Mouse (Mus musculus): ENCODE data around the gene E330021D16Rik. TPM values are rescaled to one million over a fixed set of nuclear protein-coding genes. Genes with fewer than 3 reads are reported as not detected.

The E330021D16Rik gene
- polyA plus RNA-seq (2014; fragmentation: Nextera tagmentation; extraction: Ambion mirVana), result not detected in 2 replicates

DNA sequence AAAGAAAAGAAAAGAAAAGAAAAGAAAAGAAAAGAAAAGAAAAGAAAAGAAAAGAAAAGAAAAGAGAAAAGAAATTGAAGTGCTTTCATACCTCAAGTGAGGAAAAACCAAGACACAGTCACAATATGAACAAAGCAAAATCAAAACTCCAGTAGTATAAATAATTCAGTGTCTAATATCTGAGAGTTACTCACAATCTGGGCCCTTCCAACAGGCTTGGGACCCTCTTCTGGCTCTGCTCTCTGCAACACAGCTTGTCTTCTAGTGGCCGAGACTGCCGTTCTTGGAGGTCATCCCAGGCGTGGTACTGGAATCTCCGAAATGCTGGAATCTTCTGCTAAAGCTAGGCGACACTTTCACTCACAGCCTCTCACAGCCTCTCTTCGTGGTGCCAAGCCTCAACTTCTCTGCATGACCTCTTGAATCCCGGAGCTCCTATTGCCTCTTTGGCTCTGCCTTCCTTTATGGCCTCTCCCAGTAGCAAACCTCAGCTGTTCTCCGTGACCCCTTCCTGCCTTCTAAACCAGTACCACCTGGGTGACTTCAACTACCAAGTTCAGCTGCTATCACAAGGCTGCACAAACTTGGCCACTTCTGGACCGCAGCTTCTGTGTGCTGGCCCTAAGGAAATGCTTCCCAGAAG is at the start of gene E330021D16Rik:
E330021D16Rik (minus strand) TSS at position 437 of the 643 bp plus-strand sequence.
- Histone ChIP-seq H3K9me3 (ENCODE audit: low read depth, low read length) (no peaks in the 10 kb centered on the region), H3K4me1 (ENCODE audit: insufficient read depth) (no peaks in the 10 kb centered on the region), H3K27ac (ENCODE audit: low read depth) (no peak within 1 kb of the TSS), H3K27me3 (ENCODE audit: insufficient read depth, low read length) (no peaks in the 10 kb centered on the region), H3K4me2 (no peak within 1 kb of the TSS), H3K9ac (no peak within 1 kb of the TSS), H3K4me3 (ENCODE audit: low read depth, low read length) (no peak within 1 kb of the TSS), H3K36me3 (ENCODE audit: insufficient read depth) (no peaks in the 10 kb centered on the region)
- ATAC-seq (ENCODE audit: insufficient read depth) (no peak), DNase-seq (no peak)
- no peak for TF ChIP-seq CTCF (IDR thresholded peaks at IDR 0.05; ENCODE audit: low read depth)
- 69% methylated on average over 9 of the region's 9 CpGs for WGBS

GRCm38 (mm10) chr6:136465021-136465420 is 49.7 kb upstream of the E330021D16Rik start:
- Histone ChIP-seq H3K9me3 (ENCODE audit: low read depth, low read length) (0 out of 2 replicates have a peak, but pooled peaks cover 3% of the 10 kb centered on the region), H3K27ac (ENCODE audit: low read depth) (no peak overlapping the region), H3K9ac (no peak overlapping the region), H3K4me2 (no peak overlapping the region), H3K4me3 (ENCODE audit: low read depth, low read length) (no peak overlapping the region), H3K27me3 (ENCODE audit: insufficient read depth, low read length) (no peaks in the 10 kb centered on the region), H3K36me3 (ENCODE audit: insufficient read depth) (no peaks in the 10 kb centered on the region), H3K4me1 (ENCODE audit: insufficient read depth) (peaks cover 22% of the 10 kb centered on the region)
- no peak for TF ChIP-seq CTCF (IDR thresholded peaks at IDR 0.05; ENCODE audit: low read depth)
- 81% methylated on average over 8 of the region's 8 CpGs for WGBS
- no peak for DNase-seq
- ATAC-seq (ENCODE audit: insufficient read depth), result no peak

DNA sequence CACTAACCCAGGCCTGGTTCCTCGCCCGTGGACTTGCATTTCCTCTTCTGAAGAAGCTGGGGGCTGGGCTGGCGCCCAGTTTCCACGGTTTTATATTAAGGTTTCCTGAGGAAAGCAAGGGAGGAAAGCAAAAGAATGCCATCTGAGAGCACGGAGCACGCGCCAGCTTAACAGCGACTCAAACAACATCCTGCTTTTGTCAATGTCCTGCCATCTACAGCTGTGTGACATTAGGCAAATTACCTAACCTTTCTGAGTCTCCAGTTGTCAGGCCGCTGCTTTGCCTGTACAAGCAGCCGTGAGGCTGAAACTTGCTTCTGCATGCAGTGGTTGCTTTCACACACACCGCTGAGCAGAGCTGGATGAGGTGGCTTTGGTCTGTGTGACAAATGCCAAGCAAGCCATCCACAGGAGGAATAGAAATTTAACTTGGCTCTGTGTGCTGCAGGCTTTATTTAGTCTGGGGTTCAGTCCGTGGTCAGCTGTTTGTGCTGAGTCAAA is 48.8 kb upstream of the E330021D16Rik start:
- no peaks in the 10 kb centered on the region for H3K27me3 ChIP-seq (ENCODE audit: insufficient read depth, low read length)
- no peak for ATAC-seq (ENCODE audit: insufficient read depth)
- TF ChIP-seq CTCF (IDR thresholded peaks at IDR 0.05; ENCODE audit: low read depth), result no peak
- WGBS, result 48% methylated on average over 12 of the region's 12 CpGs
- peak; percentile 73 for DNase-seq
- H3K9ac ChIP-seq, result no peak overlapping the region
- H3K4me2 ChIP-seq, result no peak overlapping the region
- no peaks in the 10 kb centered on the region for H3K36me3 ChIP-seq (ENCODE audit: insufficient read depth)
- peak overlapping the region; percentile 68 for H3K27ac ChIP-seq (ENCODE audit: low read depth)
- peaks cover 14% of the 10 kb centered on the region for H3K4me1 ChIP-seq (ENCODE audit: insufficient read depth)
- H3K9me3 ChIP-seq (ENCODE audit: low read depth, low read length), result no peaks in the 10 kb centered on the region
- no peak overlapping the region for H3K4me3 ChIP-seq (ENCODE audit: low read depth, low read length)

- H3K27me3 ChIP-seq (ENCODE audit: insufficient read depth, low read length), result no peaks in the 10 kb centered on the region
- peaks cover 10% of the 10 kb centered on the region; the same call in 1 of the 2 replicates for H3K4me1 ChIP-seq (ENCODE audit: insufficient read depth)
- no peak overlapping the region for H3K4me2 ChIP-seq
- ATAC-seq (ENCODE audit: insufficient read depth) (no peak), DNase-seq (peak; percentile 38)
- no peak overlapping the region for H3K4me3 ChIP-seq (ENCODE audit: low read depth, low read length)
- no peaks in the 10 kb centered on the region for H3K36me3 ChIP-seq (ENCODE audit: insufficient read depth)
- H3K27ac ChIP-seq (ENCODE audit: low read depth), result peak overlapping the region; percentile 51; the same call in 1 of the 2 replicates
- 56% methylated on average over 9 of the region's 9 CpGs for WGBS
- no peak overlapping the region for H3K9ac ChIP-seq
- TF ChIP-seq CTCF (IDR thresholded peaks at IDR 0.05; ENCODE audit: low read depth), result no peak
- no peaks in the 10 kb centered on the region for H3K9me3 ChIP-seq (ENCODE audit: low read depth, low read length)
These were observed 48.1 kb upstream of the E330021D16Rik start for GRCm38 (mm10) chr6:136463491-136463890.

DNA sequence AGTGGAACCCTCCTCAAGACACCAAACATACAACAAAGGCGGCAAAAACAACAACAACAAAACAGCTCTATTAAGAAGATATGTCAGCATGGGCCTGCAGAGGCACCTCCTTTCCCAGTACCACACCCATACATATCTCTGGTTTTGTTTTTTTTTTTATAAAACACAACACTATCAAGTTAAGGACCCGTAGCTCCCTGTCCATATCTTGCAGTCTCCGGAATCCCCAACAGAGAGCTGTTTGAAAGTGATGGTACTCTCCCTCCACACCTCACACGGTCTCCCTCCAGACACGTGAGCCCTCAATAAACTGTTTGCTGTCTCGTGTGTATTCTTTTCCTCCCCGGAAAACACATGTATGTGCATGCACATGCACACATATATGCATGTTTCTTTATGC is 43.8 kb upstream of the E330021D16Rik start:
- Histone ChIP-seq H3K4me1 (ENCODE audit: insufficient read depth) (no peaks in the 10 kb centered on the region; the same call in 1 of the 2 replicates), H3K9ac (no peak overlapping the region), H3K27me3 (ENCODE audit: insufficient read depth, low read length) (no peaks in the 10 kb centered on the region), H3K9me3 (ENCODE audit: low read depth, low read length) (no peaks in the 10 kb centered on the region), H3K4me3 (ENCODE audit: low read depth, low read length) (no peak overlapping the region), H3K4me2 (no peak overlapping the region), H3K36me3 (ENCODE audit: insufficient read depth) (no peaks in the 10 kb centered on the region), H3K27ac (ENCODE audit: low read depth) (no peak overlapping the region)
- ATAC-seq (ENCODE audit: insufficient read depth), result no peak
- no peak for TF ChIP-seq CTCF (IDR thresholded peaks at IDR 0.05; ENCODE audit: low read depth)
- DNase-seq, result no peak
- WGBS, result 72% methylated on average over 7 of the region's 7 CpGs

DNA sequence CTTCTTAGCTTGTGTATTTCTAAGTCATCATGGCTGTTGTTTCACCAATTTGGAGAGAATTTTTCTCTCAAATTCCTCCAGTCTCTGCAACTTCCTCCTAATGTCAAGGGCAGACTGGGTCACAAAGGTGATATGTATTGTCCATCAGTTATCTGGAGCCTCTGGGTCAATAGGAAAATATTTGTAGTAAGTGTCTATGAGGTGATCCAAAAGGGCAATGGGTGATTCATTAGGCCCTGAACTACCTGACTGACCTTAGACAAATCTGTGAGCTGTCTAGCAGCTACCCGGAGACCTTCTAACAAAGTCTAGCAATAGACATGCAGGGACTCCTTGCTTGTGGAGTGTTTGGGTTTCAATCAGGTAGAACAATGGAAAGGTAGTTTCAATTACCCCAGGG is 40.9 kb upstream of the E330021D16Rik start:
- Histone ChIP-seq H3K27ac (ENCODE audit: low read depth) (no peak overlapping the region), H3K4me3 (ENCODE audit: low read depth, low read length) (no peak overlapping the region), H3K36me3 (ENCODE audit: insufficient read depth) (no peaks in the 10 kb centered on the region), H3K9me3 (ENCODE audit: low read depth, low read length) (no peaks in the 10 kb centered on the region), H3K27me3 (ENCODE audit: insufficient read depth, low read length) (no peaks in the 10 kb centered on the region), H3K4me1 (ENCODE audit: insufficient read depth) (no peaks in the 10 kb centered on the region), H3K4me2 (no peak overlapping the region), H3K9ac (no peak overlapping the region)
- no peak for ATAC-seq (ENCODE audit: insufficient read depth)
- no peak for TF ChIP-seq CTCF (IDR thresholded peaks at IDR 0.05; ENCODE audit: low read depth)
- WGBS, result 76% methylated on average over 1 of the region's 1 CpGs
- no peak for DNase-seq

GRCm38 (mm10) chr6:136455696-136456095 is 40.3 kb upstream of the E330021D16Rik start:
- Histone ChIP-seq H3K4me2 (no peak overlapping the region), H3K4me3 (ENCODE audit: low read depth, low read length) (no peak overlapping the region), H3K9me3 (ENCODE audit: low read depth, low read length) (no peaks in the 10 kb centered on the region), H3K9ac (no peak overlapping the region), H3K36me3 (ENCODE audit: insufficient read depth) (no peaks in the 10 kb centered on the region), H3K27me3 (ENCODE audit: insufficient read depth, low read length) (no peaks in the 10 kb centered on the region), H3K4me1 (ENCODE audit: insufficient read depth) (no peaks in the 10 kb centered on the region), H3K27ac (ENCODE audit: low read depth) (no peak overlapping the region)
- no peak for TF ChIP-seq CTCF (IDR thresholded peaks at IDR 0.05; ENCODE audit: low read depth)
- 64% methylated on average over 3 of the region's 3 CpGs for WGBS
- DNase-seq, result no peak
- no peak for ATAC-seq (ENCODE audit: insufficient read depth)

Measured in lung, embryonic 14.5 days (tissue).